Comparison of ENCODE assay signal across 18 mouse cellular contexts in the genomic region with DNA sequence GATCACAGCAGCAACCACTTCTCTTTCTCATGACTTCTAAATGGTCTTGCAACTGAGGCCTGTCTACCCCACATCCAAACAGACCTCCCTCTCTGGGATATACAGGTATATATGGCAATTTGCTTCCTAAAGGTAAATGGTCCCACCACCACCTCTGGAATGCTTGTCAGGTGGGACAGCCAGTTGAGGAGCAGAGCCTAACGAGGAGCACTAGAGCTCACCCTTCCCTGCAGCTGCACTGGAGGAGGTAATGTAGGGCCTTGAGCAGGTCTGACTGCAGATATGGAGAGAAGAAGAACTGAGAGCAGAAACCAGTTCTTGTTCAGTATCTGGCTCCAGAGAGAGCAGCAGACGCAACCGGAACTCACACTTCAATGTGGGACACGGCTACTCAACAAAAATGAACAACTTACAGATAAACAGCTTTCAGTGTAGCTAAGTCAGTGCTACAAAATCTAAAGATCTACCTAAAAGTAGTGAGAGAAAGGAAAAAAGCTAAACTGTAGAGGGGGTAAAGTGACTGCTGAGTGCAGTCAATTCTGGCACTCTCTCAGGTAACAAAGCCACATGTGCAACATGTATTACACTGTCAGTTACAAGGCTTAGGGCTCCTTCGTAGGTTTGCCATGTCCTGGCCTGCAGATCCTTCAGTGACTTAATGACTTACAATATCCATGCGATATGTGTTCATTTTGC. TPM values are rescaled to one million over a fixed set of nuclear protein-coding genes. Genes with fewer than 3 reads are reported as not detected.
DNase-seq lines count a peak whose midpoint lies in the region; ATAC-seq lines count a peak whose summit lies in the region.
"Had no signal": no experiment of that assay in that cellular context is flagged by ENCODE, and none has a peak within 500 bp of the region (broad histone marks: within the 10 kb centered on the region; RNA-seq: fewer than 3 reads in every experiment).

No protein-coding gene starts in this region.

- peak; percentile 23 to 24 for DNase-seq in B cell, adult 2 months
- no peak for DNase-seq in cerebellum, adult 18-20 months
- no peak for DNase-seq in cerebellum, adult 9-11 months
- DNase-seq: adrenal gland, postnatal 10 days; cerebellum, adult 2 months; layer of hippocampus, postnatal 36 days; lung, embryonic 14.5 days; midbrain, embryonic 14.5 days; right cerebral cortex, postnatal 25 days had no signal

- no peak for ATAC-seq in intestine, embryonic 16.5 days
- no peak for ATAC-seq in intestine, embryonic 15.5 days
- ATAC-seq in megakaryocyte, adult 5-6 weeks (ENCODE audit: poor library complexity, severe bottlenecking) = peak; percentile 36; the same call in 1 of the 2 replicates
- no peak for ATAC-seq in midbrain, embryonic 13.5 days
- ATAC-seq: forebrain, embryonic 15.5 days had no signal

- H3K4me3 ChIP-seq in intestine, embryonic 16.5 days (ENCODE audit: low read length) = no peak overlapping the region
- H3K4me3 ChIP-seq in intestine, embryonic 15.5 days (replicated peaks) = no peak overlapping the region
- no peak overlapping the region for H3K4me3 ChIP-seq in brown adipose tissue, adult 24 weeks (ENCODE audit: insufficient read depth, low read depth, low read length)
- no peak overlapping the region for H3K4me3 ChIP-seq in midbrain, embryonic 13.5 days (replicated peaks)
- H3K4me3 ChIP-seq: embryonic facial prominence, embryonic 10.5 days; forebrain, embryonic 15.5 days had no signal

- H3K4me2 ChIP-seq in intestine, embryonic 16.5 days (ENCODE audit: low read depth, low read length) = no peak overlapping the region
- H3K4me2 ChIP-seq in intestine, embryonic 15.5 days (replicated peaks) = no peak overlapping the region
- H3K4me2 ChIP-seq in midbrain, embryonic 13.5 days (replicated peaks) = no peak overlapping the region
- H3K4me2 ChIP-seq: forebrain, embryonic 15.5 days; hindbrain, embryonic 14.5 days; lung, embryonic 14.5 days had no signal

- H3K9ac ChIP-seq in intestine, embryonic 16.5 days (ENCODE audit: low read depth, low read length) = 0 out of 2 replicates have a peak overlapping the region, but pooled peaks have one; percentile 8
- H3K9ac ChIP-seq in intestine, embryonic 15.5 days = no peak overlapping the region
- no peak overlapping the region for H3K9ac ChIP-seq in midbrain, embryonic 13.5 days (replicated peaks)
- H3K9ac ChIP-seq: forebrain, embryonic 15.5 days; hindbrain, embryonic 14.5 days; lung, embryonic 14.5 days had no signal

- H3K9me3 ChIP-seq in intestine, embryonic 16.5 days (ENCODE audit: control insufficient read depth, low read length) = no peaks in the 10 kb centered on the region
- no peaks in the 10 kb centered on the region for H3K9me3 ChIP-seq in intestine, embryonic 15.5 days
- H3K9me3 ChIP-seq in midbrain, embryonic 13.5 days = no peaks in the 10 kb centered on the region
- H3K9me3 ChIP-seq: embryonic facial prominence, embryonic 10.5 days; forebrain, embryonic 15.5 days had no signal

- H3K27ac ChIP-seq in intestine, embryonic 16.5 days (ENCODE audit: low read length) = peak overlapping the region; percentile 31; the same call in 1 of the 2 replicates
- H3K27ac ChIP-seq in intestine, embryonic 15.5 days = no peak overlapping the region
- H3K27ac ChIP-seq in brown adipose tissue, adult 24 weeks (replicated peaks; ENCODE audit: low read depth, low read length) = peak overlapping the region; percentile 56
- no peak overlapping the region for H3K27ac ChIP-seq in midbrain, embryonic 13.5 days
- H3K27ac ChIP-seq: embryonic facial prominence, embryonic 10.5 days; forebrain, embryonic 15.5 days; hindbrain, embryonic 14.5 days; kidney, postnatal 0 days had no signal

- 71% methylated on average over 6 of the region's 6 CpGs for WGBS in intestine, embryonic 16.5 days
- 76% methylated on average over 6 of the region's 6 CpGs for WGBS in intestine, embryonic 15.5 days
- WGBS in midbrain, embryonic 13.5 days = 91% methylated on average over 6 of the region's 6 CpGs

- H3K4me1 ChIP-seq in intestine, embryonic 16.5 days (ENCODE audit: control insufficient read depth, insufficient read depth, low read length) = peaks cover 24% of the 10 kb centered on the region
- no peaks in the 10 kb centered on the region; the same call in 1 of the 2 replicates for H3K4me1 ChIP-seq in intestine, embryonic 15.5 days (replicated peaks)
- H3K4me1 ChIP-seq in brown adipose tissue, adult 24 weeks (ENCODE audit: control insufficient read depth, insufficient read depth, insufficient read length, low read length) = peaks cover 27% of the 10 kb centered on the region
- H3K4me1 ChIP-seq in midbrain, embryonic 13.5 days (replicated peaks) = peaks cover 5% of the 10 kb centered on the region; the same call in 1 of the 2 replicates

- H3K27me3 ChIP-seq in intestine, embryonic 16.5 days (replicated peaks; ENCODE audit: control insufficient read depth, insufficient read depth, low read length) = no peaks in the 10 kb centered on the region
- H3K27me3 ChIP-seq in intestine, embryonic 15.5 days (replicated peaks) = no peaks in the 10 kb centered on the region
- H3K27me3 ChIP-seq in midbrain, embryonic 13.5 days = no peaks in the 10 kb centered on the region
- H3K27me3 ChIP-seq: forebrain, embryonic 15.5 days had no signal

- no peaks in the 10 kb centered on the region for H3K36me3 ChIP-seq in intestine, embryonic 16.5 days (ENCODE audit: control insufficient read depth, insufficient read depth, low read length)
- H3K36me3 ChIP-seq in intestine, embryonic 15.5 days = no peaks in the 10 kb centered on the region
- no peaks in the 10 kb centered on the region for H3K36me3 ChIP-seq in midbrain, embryonic 13.5 days
- H3K36me3 ChIP-seq: embryonic facial prominence, embryonic 10.5 days; forebrain, embryonic 15.5 days had no signal

RNA-seq across cellular contexts. Expression of gene Stau1, which starts 21.8 kb away (rescaled TPM):
- polyA plus RNA-seq in intestine, embryonic 16.5 days (2015; fragmentation: Nextera tagmentation; extraction: Ambion mirVana) = 60.2 and 61.2 TPM in 2 replicates
- 62.8 and 70.5 TPM in 2 replicates for polyA plus RNA-seq in intestine, embryonic 15.5 days (2015; fragmentation: Nextera tagmentation; extraction: Ambion mirVana)
- 34.7 and 35.9 TPM in 2 replicates for polyA plus RNA-seq in brown adipose tissue, adult 24 weeks (2012; ENCODE audit: insufficient read depth, insufficient read length, missing spikeins)
- 28.5 and 36.0 TPM in 2 replicates for total RNA-seq in megakaryocyte, adult 5-6 weeks (2015)
- total RNA-seq in megakaryocyte, adult 5-6 weeks (2017) = 28.9 and 32.6 TPM in 2 replicates
- polyA plus RNA-seq in midbrain, embryonic 13.5 days (2015; fragmentation: Nextera tagmentation; extraction: Ambion mirVana) = 119 and 121 TPM in 2 replicates

RNA-seq across cellular contexts. Expression of gene Ddx27, which starts 40.7 kb away (rescaled TPM):
- polyA plus RNA-seq in intestine, embryonic 16.5 days (2015; fragmentation: Nextera tagmentation; extraction: Ambion mirVana) = 40.9 and 45.7 TPM in 2 replicates
- polyA plus RNA-seq in intestine, embryonic 15.5 days (2015; fragmentation: Nextera tagmentation; extraction: Ambion mirVana) = 45.9 and 47.7 TPM in 2 replicates
- 16.1 and 20.4 TPM in 2 replicates for polyA plus RNA-seq in brown adipose tissue, adult 24 weeks (2012; ENCODE audit: insufficient read depth, insufficient read length, missing spikeins)
- 14.5 and 15.3 TPM in 2 replicates for total RNA-seq in megakaryocyte, adult 5-6 weeks (2015)
- 48.1 and 50.4 TPM in 2 replicates for total RNA-seq in megakaryocyte, adult 5-6 weeks (2017)
- 40.3 TPM in 2 replicates for polyA plus RNA-seq in midbrain, embryonic 13.5 days (2015; fragmentation: Nextera tagmentation; extraction: Ambion mirVana)

Comparison
In these comparisons a context has a peak if more than half of its experiments do, and no peak if none do; other contexts are left out.
1. H3K27ac ChIP-seq: peak in intestine, embryonic 16.5 days (single experiment) and brown adipose tissue, adult 24 weeks (single experiment); none in intestine, embryonic 15.5 days (single experiment) and midbrain, embryonic 13.5 days (single experiment).
2. DNase-seq: peak in B cell, adult 2 months (2 of 2); none in cerebellum, adult 18-20 months (0 of 2) and cerebellum, adult 9-11 months (single experiment).